Mouse (Mus musculus) forebrain, embryonic 12.5 days (tissue): ENCODE measurements at regions not wholly inside any gene's neighbourhood (a gene's known extent, or its start where the extent isn't known, plus 50 kb on each side); places are given as distances from the start of the nearest gene placed in this dataset.

Source experiments
- ATAC-seq: fragments of 200-750 bp; cut with Nextera tagmentation; 2 replicates; pipeline ENCODE4 v1.8.0; 2017; ENCODE audit warnings: moderate TSS enrichment; ENCODE audit not compliant: low FRiP score
- H3K27ac ChIP-seq: fragments of 300-500 bp; sonication (generic); 2 replicates; pipeline ENCODE4 v1.5.1; 2016; ENCODE audit warnings: mild to moderate bottlenecking
- H3K27me3 ChIP-seq: fragments of 300-500 bp; sonication (generic); 2 replicates; pipeline ENCODE4 v1.6.1; 2016; ENCODE audit warnings: mild to moderate bottlenecking
- H3K36me3 ChIP-seq: fragments of 300-500 bp; sonication (generic); replicated peaks from 2 replicates; pipeline ENCODE4 v1.6.1; 2016; ENCODE audit warnings: mild to moderate bottlenecking
- H3K4me1 ChIP-seq: fragments of 300-500 bp; sonication (generic); 2 replicates; pipeline ENCODE4 v1.6.1; 2016
- H3K4me2 ChIP-seq: fragments of 300-500 bp; sonication (generic); 2 replicates; pipeline ENCODE4 v1.6.1; 2016; ENCODE audit warnings: mild to moderate bottlenecking, moderate library complexity
- H3K4me3 ChIP-seq: fragments of 300-500 bp; sonication (generic); replicated peaks from 2 replicates; pipeline ENCODE4 v1.5.1; 2016; ENCODE audit warnings: mild to moderate bottlenecking
- H3K9ac ChIP-seq: fragments of 300-500 bp; sonication (generic); 2 replicates; pipeline ENCODE4 v1.6.1; 2016; ENCODE audit warnings: mild to moderate bottlenecking
- H3K9me3 ChIP-seq: fragments of 300-500 bp; sonication (generic); 2 replicates; pipeline ENCODE4 v1.6.1; 2016
- WGBS: fragments of 180-500 bp; shearing (Covaris S2); methylation state at CpG from one replicate; pipeline ENCODE4 v1.1.7; 2016; 5-methylcytosine and 5-hydroxymethylcytosine counted together

- no peak for ATAC-seq
- no peak overlapping the region for H3K4me2 ChIP-seq
- H3K27ac ChIP-seq = no peak overlapping the region
- H3K9ac ChIP-seq = no peak overlapping the region
- H3K27me3 ChIP-seq = no peaks in the 10 kb centered on the region
- WGBS = 75% methylated on average over 6 of the region's 6 CpGs
- no peaks in the 10 kb centered on the region for H3K36me3 ChIP-seq
- H3K4me1 ChIP-seq = no peaks in the 10 kb centered on the region
- no peak overlapping the region for H3K4me3 ChIP-seq
- H3K9me3 ChIP-seq = no peaks in the 10 kb centered on the region
Measured at GRCm38 (mm10) chr2:179386871-179387270, 55.4 kb upstream of the Cdh4 start.

GRCm38 (mm10) chr2:179390486-179390885, 51.7 kb upstream of the Cdh4 start:
- no peaks in the 10 kb centered on the region for H3K27me3 ChIP-seq
- no peak for ATAC-seq
- no peak overlapping the region for H3K4me3 ChIP-seq
- no peak overlapping the region for H3K9ac ChIP-seq
- WGBS = 84% methylated on average over 4 of the region's 4 CpGs
- H3K27ac ChIP-seq = no peak overlapping the region
- H3K9me3 ChIP-seq = no peaks in the 10 kb centered on the region
- no peaks in the 10 kb centered on the region for H3K4me1 ChIP-seq
- H3K36me3 ChIP-seq = no peaks in the 10 kb centered on the region
- H3K4me2 ChIP-seq = no peak overlapping the region

GRCm38 (mm10) chr2:179390924-179391461, 51.2 kb upstream of the Cdh4 start:
- Histone ChIP-seq H3K27me3 (no peaks in the 10 kb centered on the region), H3K9me3 (no peaks in the 10 kb centered on the region), H3K4me2 (no peak overlapping the region), H3K36me3 (no peaks in the 10 kb centered on the region), H3K4me1 (no peaks in the 10 kb centered on the region), H3K9ac (no peak overlapping the region), H3K4me3 (no peak overlapping the region), H3K27ac (no peak overlapping the region)
- no peak for ATAC-seq
- 91% methylated on average over 11 of the region's 11 CpGs for WGBS
